Mouse (Mus musculus): ENCODE data around the gene Cd93.
A peak's percentile ranks its signal among the peaks of the same experiment; 100 is the strongest.

Cd93 gene

GRCm38 (mm10) chr2:148398901-148399685, 44.3 kb downstream of the Cd93 start:
- no peak for DNase-seq (ENCODE audit: low read depth, low spot score)
- H3K27me3 ChIP-seq (ENCODE audit: control insufficient read depth, insufficient read depth, low read length, poor library complexity, severe bottlenecking): no peaks in the 10 kb centered on the region
- no peaks in the 10 kb centered on the region for H3K36me3 ChIP-seq (ENCODE audit: control insufficient read depth, insufficient read depth, low read length, poor library complexity, severe bottlenecking)

- no peaks in the 10 kb centered on the region; the same call in 1 of the 2 replicates for H3K27me3 ChIP-seq (ENCODE audit: control insufficient read depth, insufficient read depth, low read length, poor library complexity, severe bottlenecking)
- no peaks in the 10 kb centered on the region for H3K36me3 ChIP-seq (ENCODE audit: control insufficient read depth, insufficient read depth, low read length, poor library complexity, severe bottlenecking)
- no peak for DNase-seq (ENCODE audit: low read depth, low spot score)
Measured at GRCm38 (mm10) chr2:148397784-148398100, 45.6 kb downstream of the Cd93 start.

GRCm38 (mm10) chr2:148397015-148397783, 46.2 kb downstream of the Cd93 start:
- no peaks in the 10 kb centered on the region; the same call in 1 of the 2 replicates for H3K27me3 ChIP-seq (ENCODE audit: control insufficient read depth, insufficient read depth, low read length, poor library complexity, severe bottlenecking)
- no peaks in the 10 kb centered on the region for H3K36me3 ChIP-seq (ENCODE audit: control insufficient read depth, insufficient read depth, low read length, poor library complexity, severe bottlenecking)
- no peak for DNase-seq (ENCODE audit: low read depth, low spot score)

GRCm38 (mm10) chr2:148396209-148396608, 47.2 kb downstream of the Cd93 start:
- DNase-seq (ENCODE audit: low read depth, low spot score): no peak

GRCm38 (mm10) chr2:148395131-148396051, 48.0 kb downstream of the Cd93 start, which contains the start of gene Sstr4:
Gene Sstr4 (plus strand): TSS chr2:148395344.
- peak; percentile 65 for DNase-seq (ENCODE audit: low read depth, low spot score)
- Histone ChIP-seq H3K36me3 (ENCODE audit: control insufficient read depth, insufficient read depth, low read length, poor library complexity, severe bottlenecking) (no peaks in the 10 kb centered on the region), H3K27me3 (ENCODE audit: control insufficient read depth, insufficient read depth, low read length, poor library complexity, severe bottlenecking) (no peaks in the 10 kb centered on the region; the same call in 1 of the 2 replicates)

More at GRCm38 (mm10) chr2:148396209-148396608, 47.2 kb downstream of the Cd93 start:
- Histone ChIP-seq H3K36me3 (ENCODE audit: control insufficient read depth, insufficient read depth, low read length, poor library complexity, severe bottlenecking) (no peaks in the 10 kb centered on the region), H3K27me3 (ENCODE audit: control insufficient read depth, insufficient read depth, low read length, poor library complexity, severe bottlenecking) (no peaks in the 10 kb centered on the region; the same call in 1 of the 2 replicates)

- Histone ChIP-seq H3K27me3 (ENCODE audit: control insufficient read depth, insufficient read depth, low read length, poor library complexity, severe bottlenecking) (no peaks in the 10 kb centered on the region; the same call in 1 of the 2 replicates), H3K36me3 (ENCODE audit: control insufficient read depth, insufficient read depth, low read length, poor library complexity, severe bottlenecking) (no peaks in the 10 kb centered on the region)
- no peak for DNase-seq (ENCODE audit: low read depth, low spot score)
Measured at GRCm38 (mm10) chr2:148393846-148394245, 49.5 kb downstream of the Cd93 start.

- DNase-seq (ENCODE audit: low read depth, low spot score): peak; percentile 57
- no peaks in the 10 kb centered on the region for H3K36me3 ChIP-seq (ENCODE audit: control insufficient read depth, insufficient read depth, low read length, poor library complexity, severe bottlenecking)
- no peaks in the 10 kb centered on the region; the same call in 1 of the 2 replicates for H3K27me3 ChIP-seq (ENCODE audit: control insufficient read depth, insufficient read depth, low read length, poor library complexity, severe bottlenecking)
Measured at GRCm38 (mm10) chr2:148393149-148393548, 50.2 kb downstream of the Cd93 start.

- no peaks in the 10 kb centered on the region for H3K27me3 ChIP-seq (ENCODE audit: control insufficient read depth, insufficient read depth, low read length, poor library complexity, severe bottlenecking)
- DNase-seq (ENCODE audit: low read depth, low spot score): no peak
- no peaks in the 10 kb centered on the region for H3K36me3 ChIP-seq (ENCODE audit: control insufficient read depth, insufficient read depth, low read length, poor library complexity, severe bottlenecking)
Measured at GRCm38 (mm10) chr2:148387652-148388581, 55.4 kb downstream of the Cd93 start.

- DNase-seq (ENCODE audit: low read depth, low spot score): no peak
- H3K27me3 ChIP-seq (ENCODE audit: control insufficient read depth, insufficient read depth, low read length, poor library complexity, severe bottlenecking): no peaks in the 10 kb centered on the region
Measured at GRCm38 (mm10) chr2:148386927-148387326, 56.4 kb downstream of the Cd93 start.

More at GRCm38 (mm10) chr2:148386927-148387326, 56.4 kb downstream of the Cd93 start:
- H3K36me3 ChIP-seq (ENCODE audit: control insufficient read depth, insufficient read depth, low read length, poor library complexity, severe bottlenecking): no peaks in the 10 kb centered on the region

All from splenic B cell, adult 2 months (primary cell).